10 mouse cellular contexts compared by ENCODE assay signal in genomic region chr8:12396501-12397345, GRCm38 (mm10). TPM values are rescaled to one million over a fixed set of nuclear protein-coding genes. Genes with fewer than 3 reads are reported as not detected.
DNase-seq lines count a peak whose midpoint lies in the region; ATAC-seq and TF ChIP-seq lines count a peak whose summit lies in the region.
"Had no signal": no experiment of that assay in that cellular context is flagged by ENCODE, and none has a peak within 500 bp of the region (broad histone marks: within the 10 kb centered on the region; RNA-seq: fewer than 3 reads in every experiment).

No protein-coding gene starts in this region.

- no peak for TF ChIP-seq CTCF in brain, embryonic 14.5 days (IDR thresholded peaks at IDR 0.05; ENCODE audit: borderline replicate concordance, extremely low read depth, insufficient read depth, insufficient read length)

- no peak for TF ChIP-seq POLR2A in brain, embryonic 14.5 days (IDR thresholded peaks at IDR 0.05; ENCODE audit: borderline replicate concordance, extremely low read depth, insufficient read depth, insufficient read length, poor library complexity, severe bottlenecking)

- under 1% methylated on average over 118 of the region's 118 CpGs for WGBS in heart, embryonic 15.5 days
- WGBS in hindbrain, embryonic 11.5 days, result under 1% methylated on average over 79 of the region's 118 CpGs
- under 1% methylated on average over 105 of the region's 118 CpGs for WGBS in midbrain, embryonic 13.5 days

- H3K27me3 ChIP-seq in heart, embryonic 15.5 days, result peaks cover 98% of the 10 kb centered on the region
- H3K27me3 ChIP-seq in hindbrain, embryonic 11.5 days (ENCODE audit: control insufficient read depth, insufficient read depth, low read length), result peaks cover 44% of the 10 kb centered on the region
- H3K27me3 ChIP-seq in midbrain, embryonic 13.5 days, result peaks cover 53% of the 10 kb centered on the region

- no peak overlapping the region for H3K27ac ChIP-seq in heart, embryonic 15.5 days
- peak overlapping the region; percentile 94 for H3K27ac ChIP-seq in hindbrain, embryonic 11.5 days (ENCODE audit: low read depth, low read length)
- H3K27ac ChIP-seq in midbrain, embryonic 13.5 days, result peak overlapping the region; percentile 92
- H3K27ac ChIP-seq: liver, embryonic 14.5 days had no signal

- H3K4me2 ChIP-seq in heart, embryonic 15.5 days, result peak overlapping the region; percentile 56
- H3K4me2 ChIP-seq in hindbrain, embryonic 11.5 days (replicated peaks; ENCODE audit: low read depth, low read length), result peak overlapping the region; percentile 62
- peak overlapping the region; percentile 68 for H3K4me2 ChIP-seq in midbrain, embryonic 13.5 days (replicated peaks)

- H3K36me3 ChIP-seq in heart, embryonic 15.5 days, result no peaks in the 10 kb centered on the region
- no peaks in the 10 kb centered on the region for H3K36me3 ChIP-seq in hindbrain, embryonic 11.5 days (ENCODE audit: control insufficient read depth, insufficient read depth, low read length)
- no peaks in the 10 kb centered on the region for H3K36me3 ChIP-seq in midbrain, embryonic 13.5 days

- peaks cover 34% of the 10 kb centered on the region for H3K4me1 ChIP-seq in heart, embryonic 15.5 days (replicated peaks)
- H3K4me1 ChIP-seq in hindbrain, embryonic 11.5 days (replicated peaks; ENCODE audit: control insufficient read depth, insufficient read depth, low read length), result peaks cover 7% of the 10 kb centered on the region
- H3K4me1 ChIP-seq in midbrain, embryonic 13.5 days (replicated peaks), result peaks cover 74% of the 10 kb centered on the region

- ATAC-seq in heart, embryonic 15.5 days (replicated peaks; ENCODE audit: insufficient number of reproducible peaks, insufficient read depth, low FRiP score, low read depth), result no peak
- ATAC-seq in hindbrain, embryonic 11.5 days (ENCODE audit: low FRiP score), result no peak
- ATAC-seq in midbrain, embryonic 13.5 days, result peak; percentile 18; the same call in 1 of the 2 replicates
- no peak for ATAC-seq in erythroid progenitor cell, adult 5-6 weeks (replicated peaks; ENCODE audit: low FRiP score, poor library complexity, severe bottlenecking)

- intact Hi-C loops in heart, postnatal 10 days (cut with DNase I), result loop anchor here (10.0 kb wide), 1 partner anchor 278 kb away; the partner anchor contains the start of gene Tubgcp3

- no peak for DNase-seq in heart, postnatal 10 days
- DNase-seq in brain, embryonic 14.5 days (ENCODE audit: low read depth), result peak; percentile 66
- peak; percentile 75 for DNase-seq in hindbrain, embryonic 11.5 days (ENCODE audit: low spot score)
- DNase-seq in urinary bladder, postnatal 14 days (ENCODE audit: low spot score), result no peak
- no peak for DNase-seq in natural killer cell, adult 2 months (ENCODE audit: low spot score in 2 of 2)

- H3K9me3 ChIP-seq in heart, embryonic 15.5 days (replicated peaks), result no peaks in the 10 kb centered on the region
- no peaks in the 10 kb centered on the region for H3K9me3 ChIP-seq in hindbrain, embryonic 11.5 days (ENCODE audit: control insufficient read depth, low read length)
- no peaks in the 10 kb centered on the region for H3K9me3 ChIP-seq in midbrain, embryonic 13.5 days

- no peak overlapping the region for H3K9ac ChIP-seq in heart, embryonic 15.5 days
- peak overlapping the region; percentile 94 for H3K9ac ChIP-seq in hindbrain, embryonic 11.5 days (ENCODE audit: low read depth, low read length)
- H3K9ac ChIP-seq in midbrain, embryonic 13.5 days (replicated peaks), result peak overlapping the region; percentile 92
- H3K9ac ChIP-seq: liver, embryonic 14.5 days had no signal

- H3K4me3 ChIP-seq in heart, embryonic 15.5 days, result peak overlapping the region; percentile 39
- peak overlapping the region; percentile 78 for H3K4me3 ChIP-seq in hindbrain, embryonic 11.5 days (ENCODE audit: low read depth, low read length)
- H3K4me3 ChIP-seq in midbrain, embryonic 13.5 days (replicated peaks), result peak overlapping the region; percentile 74

RNA-seq across cellular contexts. Expression of gene Sox1, which starts 1.6 kb away (rescaled TPM):
- polyA plus RNA-seq in heart, embryonic 15.5 days (2015; fragmentation: Nextera tagmentation; extraction: Ambion mirVana), result not detected in 2 replicates
- not detected for total RNA-seq in heart, postnatal 10 days (2021)
- 23.5 and 30.1 TPM in 2 replicates for polyA plus RNA-seq in brain, embryonic 14.5 days (2012; rRNA removed)
- 5.3 and 5.5 TPM in 2 replicates for polyA plus RNA-seq in hindbrain, embryonic 11.5 days (2014; fragmentation: Nextera tagmentation; extraction: Ambion mirVana)
- 3.1 and 3.6 TPM in 2 replicates for polyA plus RNA-seq in midbrain, embryonic 13.5 days (2015; fragmentation: Nextera tagmentation; extraction: Ambion mirVana)
- total RNA-seq in erythroid progenitor cell, adult 5-6 weeks (2015; ENCODE audit: low replicate concordance), result not detected in 2 replicates
- total RNA-seq in erythroid progenitor cell, adult 5-6 weeks (2017; ENCODE audit: low replicate concordance), result not detected in 2 replicates
- total RNA-seq: CH12.LX had no signal
- polyA plus RNA-seq: liver, embryonic 14.5 days had no signal

Comparison
In these comparisons a context has a peak if more than half of its experiments do, and no peak if none do; other contexts are left out.
1. DNase-seq: peak in brain, embryonic 14.5 days (single experiment) and hindbrain, embryonic 11.5 days (single experiment); none in heart, postnatal 10 days (0 of 2), urinary bladder, postnatal 14 days (single experiment) and natural killer cell, adult 2 months (0 of 2).
2. Peak in every context shown above with its lines, with median percentiles within 50 percentile points of each other: H3K4me2 ChIP-seq and H3K4me3 ChIP-seq.